Mouse (Mus musculus) urinary bladder, postnatal 25 days (tissue): Measurements from ENCODE around the gene Nsf.
"Not testable (repeated sequence)": the region's sequence is repeated elsewhere in the genome, so short reads cannot be mapped to it uniquely, and the experiment has no call there.

ENCODE experiments used
- DNase-seq: peaks from one replicate; pipeline ENCODE4 v3.0.0; 2022; ENCODE audit warnings: low spot score

Nsf gene

DNA sequence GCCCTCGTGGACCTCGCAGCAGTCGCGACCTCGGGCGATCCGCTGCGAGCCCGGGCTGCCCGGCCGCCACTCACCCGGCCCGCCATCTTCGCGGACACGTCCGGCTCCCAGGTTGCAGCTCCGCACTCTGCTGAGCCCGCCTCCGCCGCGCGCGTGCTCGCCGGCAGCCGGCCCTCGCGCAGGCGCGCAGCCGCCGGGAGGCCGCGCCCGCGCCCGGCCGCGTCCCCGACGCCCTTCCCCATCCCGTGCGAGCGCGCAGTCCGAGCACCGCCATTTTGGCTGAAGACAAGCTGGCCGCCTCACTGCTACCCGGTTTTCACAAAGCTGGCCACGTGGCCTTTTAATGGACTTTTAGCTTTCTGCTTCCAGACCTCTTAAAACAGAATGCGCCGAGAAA lies at the start of gene Nsf:
TSS of gene Nsf (minus strand) at position 161 of the 397 bp plus-strand sequence.
- peak; percentile 80 for DNase-seq

- DNase-seq: no peak
Measured at GRCm38 (mm10) chr11:104003397-104003796, 49.5 kb upstream of the Nsf start.

GRCm38 (mm10) chr11:104002191-104002590 lies 48.3 kb upstream of the Nsf start:
- DNase-seq: no peak

DNA sequence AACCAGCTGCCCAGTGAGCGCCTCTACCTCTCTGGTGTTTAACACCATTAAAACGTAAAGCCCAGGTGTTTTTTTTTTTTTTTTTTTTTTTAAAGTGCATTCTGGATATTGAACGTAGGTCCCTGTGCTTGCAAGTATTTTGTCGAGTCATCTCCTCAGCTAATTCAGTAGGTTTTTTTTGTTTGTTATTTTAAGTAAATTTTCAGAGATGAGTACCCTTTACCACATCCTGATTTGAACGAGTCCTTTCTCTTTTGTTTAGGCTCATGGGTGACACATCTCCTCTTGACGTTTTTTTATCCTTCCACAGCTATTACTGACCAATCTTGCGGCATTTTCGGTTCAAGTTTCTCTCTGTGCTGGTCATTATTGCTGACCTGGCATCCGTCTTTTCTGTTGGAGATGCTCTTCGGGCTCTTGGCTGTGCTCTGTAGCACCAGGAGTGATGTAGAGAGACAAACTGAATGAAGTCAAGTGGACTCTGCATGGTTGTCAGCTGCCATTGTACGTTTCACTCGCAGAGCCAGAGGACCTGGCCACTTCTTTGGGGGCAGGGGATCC lies 47.6 kb upstream of the Nsf start:
- no peak for DNase-seq

DNA sequence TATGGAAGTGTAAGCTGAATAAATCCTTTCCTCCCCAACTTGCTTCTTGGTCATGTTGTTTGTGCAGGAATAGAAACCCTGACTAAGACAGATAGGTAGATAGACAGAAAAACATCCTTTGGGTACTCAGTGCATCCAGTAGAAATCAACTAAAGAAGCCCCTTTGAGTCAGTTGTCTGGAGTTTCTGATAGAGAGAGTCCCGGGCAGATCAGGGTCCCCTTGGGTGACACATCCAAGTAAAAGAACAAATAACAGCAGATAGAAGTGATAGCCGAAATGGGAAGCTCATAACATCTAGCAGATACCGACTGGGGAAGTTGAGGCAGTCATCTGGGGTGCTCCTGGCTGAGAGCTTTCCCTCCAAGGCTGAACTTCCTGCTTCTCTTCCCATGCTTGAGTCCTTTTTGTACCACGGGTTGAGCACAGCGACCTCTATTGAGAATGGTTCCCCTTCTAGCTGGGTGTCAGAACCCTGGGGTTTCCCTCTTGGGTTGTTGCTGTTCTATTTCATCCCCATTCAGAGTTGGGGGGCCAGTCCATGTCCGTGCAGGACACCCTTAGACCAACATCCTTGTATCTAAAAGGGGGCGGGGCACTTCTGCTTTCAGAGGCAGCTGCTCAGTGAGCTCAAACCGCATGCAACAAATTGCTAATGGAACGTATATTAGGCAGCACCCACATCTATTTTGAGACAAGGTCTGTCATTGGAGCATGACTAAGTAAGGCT lies 47.0 kb upstream of the Nsf start:
- DNase-seq: no peak

DNA sequence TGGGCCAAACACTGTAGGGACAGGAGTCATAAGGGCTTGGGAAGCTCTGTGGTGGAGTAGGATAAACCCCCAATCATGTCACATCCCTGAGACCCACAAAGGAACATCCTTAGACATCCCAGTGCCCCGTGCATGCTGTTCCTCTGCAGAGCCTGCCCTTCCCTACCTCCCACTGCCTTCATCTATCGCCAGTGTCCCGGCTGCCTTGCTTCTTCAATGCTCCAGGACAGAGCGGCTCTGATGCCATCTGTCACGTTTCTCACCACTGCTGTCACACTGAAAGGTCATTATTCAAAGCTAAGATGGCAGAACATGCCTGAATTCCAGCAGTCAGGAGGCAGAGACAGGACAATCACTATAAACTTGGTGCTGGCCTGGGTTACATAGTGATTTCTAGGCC lies 44.9 kb upstream of the Nsf start:
- DNase-seq: no peak

DNA sequence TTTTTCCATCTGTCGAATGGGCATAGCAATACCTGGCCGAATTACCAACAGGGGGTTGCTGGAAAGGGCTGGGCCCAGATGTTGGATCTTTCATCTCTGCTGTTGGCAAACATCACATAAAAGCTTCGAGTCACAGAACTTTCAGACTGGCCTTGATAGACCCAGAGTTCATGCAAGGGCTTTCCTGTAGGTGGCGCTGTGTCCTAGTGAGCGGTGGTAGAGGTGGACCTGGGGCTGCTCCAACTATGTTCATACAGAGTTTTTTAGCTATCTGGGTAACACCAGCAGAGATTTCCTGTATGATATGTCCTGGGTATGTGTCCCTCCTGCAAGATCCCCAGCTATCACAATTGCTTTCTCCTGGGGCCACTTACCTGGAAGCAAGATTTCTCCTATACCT lies 43.5 kb upstream of the Nsf start:
- peak; percentile 49 for DNase-seq

DNA sequence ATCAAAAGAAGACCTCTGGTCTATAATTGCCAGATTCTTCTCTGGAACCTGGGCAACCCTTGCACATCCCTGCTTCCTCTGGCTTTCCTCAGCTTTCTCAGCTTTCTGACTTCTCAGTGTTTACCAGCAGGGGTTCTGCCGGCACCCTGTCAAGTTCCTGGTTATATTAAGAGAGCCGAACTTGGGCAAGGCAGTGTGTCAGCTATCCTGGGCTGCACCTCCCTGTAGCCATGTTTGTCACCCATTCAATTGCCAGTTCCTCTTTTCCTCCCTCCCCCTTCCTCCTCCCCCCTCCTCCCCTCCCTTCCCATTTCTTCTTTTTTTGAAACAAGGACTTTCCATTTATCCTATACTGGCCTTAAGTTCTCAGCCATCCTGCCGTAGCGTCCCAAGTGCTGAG lies 38.8 kb upstream of the Nsf start:
- DNase-seq: no peak

DNA sequence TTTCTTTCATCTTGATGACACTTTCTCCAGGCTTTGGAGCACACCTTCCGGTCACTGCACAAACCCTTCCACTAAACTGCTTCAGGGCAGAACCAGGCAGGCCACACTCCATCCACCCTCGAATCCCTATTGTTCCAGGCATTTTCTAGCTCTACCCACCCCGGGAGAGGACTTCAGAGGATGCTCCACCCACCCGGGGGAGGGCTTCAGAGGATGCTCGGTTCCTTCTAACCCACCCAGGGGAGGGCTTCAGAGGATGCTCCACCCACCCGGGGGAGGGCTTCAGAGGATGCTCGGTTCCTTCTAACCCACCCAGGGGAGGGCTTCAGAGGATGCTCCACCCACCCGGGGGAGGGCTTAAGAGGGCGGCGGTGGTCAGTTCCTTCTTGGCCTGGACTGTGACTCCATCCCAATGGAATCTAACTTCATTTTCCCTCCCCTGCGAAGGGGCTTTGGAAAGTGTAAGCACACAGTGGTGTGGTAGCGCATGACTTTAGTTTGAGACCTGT lies 36.2 kb upstream of the Nsf start:
- not testable (repeated sequence) for DNase-seq

- DNase-seq: peak; percentile 77
Measured at GRCm38 (mm10) chr11:103987423-103987822, 33.6 kb upstream of the Nsf start.

- no peak for DNase-seq
Measured at GRCm38 (mm10) chr11:103984067-103984466, 30.2 kb upstream of the Nsf start.

DNA sequence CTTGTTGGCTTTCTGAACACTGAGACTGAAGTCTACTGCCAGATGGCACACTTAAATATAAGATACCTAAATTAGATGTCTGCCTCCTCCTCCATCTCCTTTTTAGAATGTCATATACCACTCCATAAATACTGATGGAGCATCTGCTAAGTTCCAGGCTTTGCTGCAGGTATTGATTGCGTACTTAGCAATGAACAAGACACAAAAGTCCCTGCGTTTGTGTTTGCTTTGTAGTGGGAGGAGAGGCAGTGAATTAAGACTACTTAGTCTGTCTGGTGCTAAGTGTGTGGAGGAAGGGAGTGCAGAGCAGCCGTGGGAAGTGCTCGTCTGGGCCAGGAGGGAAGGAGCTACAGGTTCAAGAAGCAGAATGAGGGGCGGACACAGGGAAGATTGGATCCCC lies 28.0 kb upstream of the Nsf start:
- no peak for DNase-seq

- no peak for DNase-seq
Measured at GRCm38 (mm10) chr11:103979381-103979780, 25.5 kb upstream of the Nsf start.

GRCm38 (mm10) chr11:103970876-103971275 lies 17.0 kb upstream of the Nsf start:
- DNase-seq: no peak

- no peak for DNase-seq
Measured at GRCm38 (mm10) chr11:103969278-103969677, 15.4 kb upstream of the Nsf start.

DNA sequence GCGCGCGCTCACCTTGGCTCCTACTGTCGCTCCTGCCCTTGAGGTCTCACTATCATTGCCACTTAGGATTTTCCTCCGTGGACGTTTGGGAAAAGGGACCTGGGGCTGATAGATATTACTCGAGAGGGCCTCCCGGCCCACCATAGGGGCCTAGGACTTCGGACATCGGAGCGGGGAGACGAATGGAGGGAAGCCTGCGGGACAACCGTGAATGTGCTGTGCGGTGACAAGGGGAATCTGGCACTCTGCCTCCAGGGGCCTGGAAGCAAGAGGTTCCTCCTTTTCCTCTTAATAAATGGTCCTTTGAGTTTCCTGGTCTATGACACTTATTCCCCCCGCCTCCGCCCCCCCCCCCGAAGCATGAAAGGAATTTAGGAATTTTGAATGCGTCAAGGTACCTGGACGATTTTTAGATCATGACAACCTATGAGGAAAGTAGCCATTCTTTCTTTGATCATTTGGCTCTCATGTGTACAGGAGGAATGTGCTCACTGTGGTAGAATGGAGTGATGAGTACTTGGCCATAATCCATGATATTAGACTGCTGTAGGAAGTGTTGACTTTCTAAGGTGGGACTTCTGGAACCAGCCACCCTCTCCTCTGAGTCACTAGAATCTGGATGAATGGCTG lies 13.4 kb upstream of the Nsf start:
- no peak for DNase-seq

DNA sequence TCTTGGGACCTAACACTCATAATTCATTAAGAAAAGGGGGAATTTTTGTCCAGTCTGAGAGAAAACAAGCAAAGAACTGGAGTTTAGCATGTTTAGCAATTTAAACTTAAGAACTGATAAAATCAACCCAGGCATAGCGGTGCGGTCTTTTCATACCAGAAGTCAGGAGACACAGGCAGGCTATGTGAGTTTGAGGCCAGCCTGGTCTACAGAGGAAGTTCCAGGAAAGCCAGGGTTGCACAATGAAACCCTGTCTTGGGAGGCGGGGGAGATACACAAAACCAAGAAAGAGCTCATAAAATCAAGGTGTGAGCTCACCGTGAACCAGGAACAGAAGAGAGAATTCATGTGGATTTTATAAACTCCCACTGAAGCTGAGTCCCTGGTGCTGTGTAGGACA lies 3.0 kb upstream of the Nsf start:
- DNase-seq: no peak

GRCm38 (mm10) chr11:103953032-103953895 lies 592 bp downstream of the Nsf start:
- DNase-seq: no peak

DNA sequence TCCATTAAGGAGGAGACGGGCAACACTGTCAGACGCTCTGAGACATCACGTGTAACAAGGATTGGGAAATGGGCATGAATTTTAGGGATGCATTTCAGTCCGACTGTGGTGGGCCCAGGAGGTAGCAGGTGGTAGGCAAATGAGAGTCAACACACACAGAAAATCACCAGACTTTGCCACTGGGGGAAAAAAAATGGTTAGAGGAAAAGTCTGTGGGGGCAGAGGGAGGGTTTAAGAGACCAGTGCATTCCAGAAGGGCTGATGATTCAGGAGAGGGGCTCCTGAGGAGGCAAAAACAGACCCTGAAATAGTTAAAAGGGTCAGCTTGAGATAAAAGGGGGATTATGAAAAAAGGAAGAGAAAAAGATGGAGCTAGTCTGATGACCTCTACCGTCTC lies 1.2 kb downstream of the Nsf start:
- no peak for DNase-seq

- no peak for DNase-seq
Measured at GRCm38 (mm10) chr11:103951106-103951505, 2.8 kb downstream of the Nsf start.

- DNase-seq: no peak
Measured at GRCm38 (mm10) chr11:103948952-103949351, 4.9 kb downstream of the Nsf start.

DNA sequence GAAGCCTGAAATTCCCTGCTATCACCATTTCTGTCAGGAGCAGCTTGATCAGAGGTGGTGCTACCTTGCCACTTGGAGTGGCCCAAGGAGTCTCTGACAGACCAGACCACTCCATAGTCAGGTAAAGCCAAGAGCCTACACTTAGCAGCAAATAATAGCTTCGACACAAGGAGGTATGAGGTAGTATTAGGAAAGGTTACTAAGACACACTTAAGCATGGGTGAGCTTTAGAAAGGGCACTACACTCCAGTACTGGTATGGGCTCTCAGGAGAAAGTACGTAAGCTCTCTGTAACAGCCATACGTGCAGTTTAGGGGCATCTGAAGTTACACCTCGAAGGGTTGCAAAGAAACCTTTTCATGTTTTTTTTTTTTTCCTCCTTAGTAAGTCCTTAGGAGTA lies 11.1 kb downstream of the Nsf start:
- DNase-seq: no peak
